Mouse (Mus musculus): ENCODE results near the gene Gm47996. TPM values are rescaled to one million over a fixed set of nuclear protein-coding genes. Genes with fewer than 3 reads are reported as not detected.
A peak's percentile ranks its signal among the peaks of the same experiment; 100 is the strongest.

Gene Gm47996
- total RNA-seq, 2 experiments from 2014 or later: not detected

GRCm38 (mm10) chr1:151250109-151250508, 40.2 kb downstream of the Gm47996 start:
- no peak for DNase-seq

- peak; percentile 36 for DNase-seq
These were observed 40.7 kb downstream of the Gm47996 start for GRCm38 (mm10) chr1:151250529-151251193.

GRCm38 (mm10) chr1:151251194-151252010, 41.5 kb downstream of the Gm47996 start:
- no peak for DNase-seq

- no peak for DNase-seq
These were observed 45.5 kb downstream of the Gm47996 start for GRCm38 (mm10) chr1:151255422-151255821.

GRCm38 (mm10) chr1:151258090-151258954, 48.4 kb downstream of the Gm47996 start:
- DNase-seq: no peak

GRCm38 (mm10) chr1:151259061-151259460, 49.1 kb downstream of the Gm47996 start:
- DNase-seq: no peak

Other genes starting within 250 kb of the Gm47996 start
- gene Hmcn1, start 216.7 kb upstream of the Gm47996 start, total RNA-seq (2021): 10 to 100 TPM in 1 of 2 experiments, 1 to 10 TPM in 1; 5.9 to 11.2 TPM
- not detected for gene Gm47985, start 27.6 kb upstream of the Gm47996 start, total RNA-seq (2021)
- not detected for gene Gm8947, start 17.8 kb upstream of the Gm47996 start, total RNA-seq (2021)
- not detected for gene Gm47995, start 11.7 kb upstream of the Gm47996 start, total RNA-seq (2021)
- not detected for gene 3110040M04Rik, start 6.0 kb upstream of the Gm47996 start, total RNA-seq (2021)
- gene Ivns1abp, start 134.3 kb downstream of the Gm47996 start, total RNA-seq (2021): 100 to 1,000 TPM; 210 to 250 TPM
- 10 to 100 TPM; 12.8 to 19.3 TPM for gene Swt1, start 218.3 kb downstream of the Gm47996 start, total RNA-seq (2021)
- gene Trmt1l, start 218.4 kb downstream of the Gm47996 start, total RNA-seq (2021): 10 to 100 TPM; 18.9 to 25.9 TPM